In genomic region chr1:152669446-152670180, GRCm38 (mm10) we compare ENCODE assay signal across 10 mouse cellular contexts.
DNase-seq lines count a peak whose midpoint lies in the region; ATAC-seq lines count a peak whose summit lies in the region.
"Had no signal": no experiment of that assay in that cellular context is flagged by ENCODE, and none has a peak within 500 bp of the region (broad histone marks: within the 10 kb centered on the region; RNA-seq: fewer than 3 reads in every experiment).

No protein-coding gene starts in this region.

- H3K4me2 ChIP-seq in hindbrain, embryonic 13.5 days, result no peak overlapping the region
- no peak overlapping the region for H3K4me2 ChIP-seq in stomach, embryonic 16.5 days (ENCODE audit: low read depth, low read length)
- H3K4me2 ChIP-seq in forebrain, embryonic 13.5 days, result no peak overlapping the region
- H3K4me2 ChIP-seq in forebrain, embryonic 12.5 days, result no peak overlapping the region
- H3K4me2 ChIP-seq: intestine, embryonic 15.5 days had no signal

- H3K4me3 ChIP-seq in hindbrain, embryonic 10.5 days, result no peak overlapping the region
- no peak overlapping the region for H3K4me3 ChIP-seq in hindbrain, embryonic 13.5 days
- no peak overlapping the region for H3K4me3 ChIP-seq in heart, embryonic 10.5 days
- no peak overlapping the region for H3K4me3 ChIP-seq in stomach, embryonic 16.5 days (replicated peaks; ENCODE audit: low read length)
- H3K4me3 ChIP-seq in forebrain, embryonic 13.5 days, result no peak overlapping the region
- H3K4me3 ChIP-seq in forebrain, embryonic 12.5 days (replicated peaks), result no peak overlapping the region
- H3K4me3 ChIP-seq: intestine, embryonic 15.5 days had no signal

- peaks cover 25% of the 10 kb centered on the region for H3K4me1 ChIP-seq in hindbrain, embryonic 10.5 days (replicated peaks)
- H3K4me1 ChIP-seq in hindbrain, embryonic 13.5 days (replicated peaks), result peaks cover 6% of the 10 kb centered on the region
- peaks cover 24% of the 10 kb centered on the region for H3K4me1 ChIP-seq in heart, embryonic 10.5 days
- peaks cover 7% of the 10 kb centered on the region; the same call in 1 of the 2 replicates for H3K4me1 ChIP-seq in stomach, embryonic 16.5 days (ENCODE audit: control insufficient read depth, insufficient read depth, low read length)
- 0 out of 2 replicates have a peak, but pooled peaks cover 4% of the 10 kb centered on the region for H3K4me1 ChIP-seq in forebrain, embryonic 13.5 days
- peaks cover 8% of the 10 kb centered on the region; the same call in 1 of the 2 replicates for H3K4me1 ChIP-seq in forebrain, embryonic 12.5 days
- H3K4me1 ChIP-seq: intestine, embryonic 15.5 days had no signal

- H3K9ac ChIP-seq in hindbrain, embryonic 13.5 days, result no peak overlapping the region
- H3K9ac ChIP-seq in stomach, embryonic 16.5 days (ENCODE audit: low read length), result no peak overlapping the region
- H3K9ac ChIP-seq in forebrain, embryonic 13.5 days, result no peak overlapping the region
- no peak overlapping the region for H3K9ac ChIP-seq in forebrain, embryonic 12.5 days
- H3K9ac ChIP-seq: intestine, embryonic 15.5 days had no signal

- peak; percentile 47 for DNase-seq in hindbrain, embryonic 10.5 days (ENCODE audit: low spot score)
- DNase-seq in lung, postnatal 10 days, result peak; percentile 23
- DNase-seq in lung, postnatal 14 days, result no peak
- no peak for DNase-seq in heart, embryonic 10.5 days (ENCODE audit: low spot score)

- H3K36me3 ChIP-seq in hindbrain, embryonic 10.5 days, result no peaks in the 10 kb centered on the region
- H3K36me3 ChIP-seq in hindbrain, embryonic 13.5 days, result no peaks in the 10 kb centered on the region
- H3K36me3 ChIP-seq in heart, embryonic 10.5 days, result peaks cover 3% of the 10 kb centered on the region; the same call in 1 of the 2 replicates
- no peaks in the 10 kb centered on the region for H3K36me3 ChIP-seq in stomach, embryonic 16.5 days (ENCODE audit: control insufficient read depth, insufficient read depth, low read length)
- no peaks in the 10 kb centered on the region for H3K36me3 ChIP-seq in forebrain, embryonic 13.5 days (ENCODE audit: poor library complexity, severe bottlenecking)
- H3K36me3 ChIP-seq in forebrain, embryonic 12.5 days (replicated peaks), result no peaks in the 10 kb centered on the region
- H3K36me3 ChIP-seq: intestine, embryonic 15.5 days had no signal

- H3K27ac ChIP-seq in hindbrain, embryonic 10.5 days, result peak overlapping the region; percentile 40
- no peak overlapping the region for H3K27ac ChIP-seq in hindbrain, embryonic 13.5 days
- H3K27ac ChIP-seq in heart, embryonic 10.5 days, result peak overlapping the region; percentile 75
- no peak overlapping the region for H3K27ac ChIP-seq in stomach, embryonic 16.5 days (ENCODE audit: low read length)
- no peak overlapping the region for H3K27ac ChIP-seq in forebrain, embryonic 13.5 days
- no peak overlapping the region for H3K27ac ChIP-seq in forebrain, embryonic 12.5 days
- H3K27ac ChIP-seq: intestine, embryonic 15.5 days; macrophage had no signal

- H3K9me3 ChIP-seq in hindbrain, embryonic 10.5 days, result no peaks in the 10 kb centered on the region
- no peaks in the 10 kb centered on the region for H3K9me3 ChIP-seq in hindbrain, embryonic 13.5 days
- no peaks in the 10 kb centered on the region for H3K9me3 ChIP-seq in heart, embryonic 10.5 days
- H3K9me3 ChIP-seq in stomach, embryonic 16.5 days (replicated peaks; ENCODE audit: control insufficient read depth, low read length), result no peaks in the 10 kb centered on the region
- H3K9me3 ChIP-seq in forebrain, embryonic 13.5 days (replicated peaks), result no peaks in the 10 kb centered on the region
- H3K9me3 ChIP-seq in forebrain, embryonic 12.5 days, result no peaks in the 10 kb centered on the region
- H3K9me3 ChIP-seq: intestine, embryonic 15.5 days had no signal

- WGBS in hindbrain, embryonic 10.5 days, result 41% methylated on average over 8 of the region's 8 CpGs
- 39% methylated on average over 8 of the region's 8 CpGs for WGBS in hindbrain, embryonic 13.5 days
- WGBS in heart, embryonic 10.5 days, result 53% methylated on average over 8 of the region's 8 CpGs
- 61% methylated on average over 8 of the region's 8 CpGs for WGBS in stomach, embryonic 16.5 days
- WGBS in forebrain, embryonic 13.5 days, result 55% methylated on average over 8 of the region's 8 CpGs
- WGBS in forebrain, embryonic 12.5 days, result 54% methylated on average over 8 of the region's 8 CpGs

- no peak for ATAC-seq in hindbrain, embryonic 13.5 days (ENCODE audit: low FRiP score)
- ATAC-seq in stomach, embryonic 16.5 days (ENCODE audit: insufficient read depth, low FRiP score), result peak; percentile 73
- no peak for ATAC-seq in forebrain, embryonic 13.5 days
- no peak for ATAC-seq in forebrain, embryonic 12.5 days (ENCODE audit: low FRiP score)
- ATAC-seq: intestine, embryonic 15.5 days had no signal

- no peaks in the 10 kb centered on the region for H3K27me3 ChIP-seq in hindbrain, embryonic 10.5 days (ENCODE audit: insufficient read depth, poor library complexity, severe bottlenecking)
- H3K27me3 ChIP-seq in hindbrain, embryonic 13.5 days, result no peaks in the 10 kb centered on the region
- no peaks in the 10 kb centered on the region for H3K27me3 ChIP-seq in heart, embryonic 10.5 days (ENCODE audit: insufficient read depth, poor library complexity, severe bottlenecking)
- H3K27me3 ChIP-seq in stomach, embryonic 16.5 days (ENCODE audit: control insufficient read depth, insufficient read depth, low read length), result no peaks in the 10 kb centered on the region
- no peaks in the 10 kb centered on the region for H3K27me3 ChIP-seq in forebrain, embryonic 13.5 days
- H3K27me3 ChIP-seq in forebrain, embryonic 12.5 days, result no peaks in the 10 kb centered on the region
- H3K27me3 ChIP-seq: intestine, embryonic 15.5 days had no signal

Comparison
In these comparisons a context has a peak if more than half of its experiments do, and no peak if none do; other contexts are left out.
1. DNase-seq: peak in hindbrain, embryonic 10.5 days (single experiment) and lung, postnatal 10 days (single experiment); none in lung, postnatal 14 days (single experiment) and heart, embryonic 10.5 days (single experiment).
2. H3K27ac ChIP-seq: peak in hindbrain, embryonic 10.5 days (single experiment) and heart, embryonic 10.5 days (single experiment); none in hindbrain, embryonic 13.5 days (single experiment), stomach, embryonic 16.5 days (single experiment), forebrain, embryonic 13.5 days (single experiment) and forebrain, embryonic 12.5 days (single experiment).